Mouse (Mus musculus) layer of hippocampus, adult 8-10 months (tissue): ENCODE measurements around the gene A1cf. TPM values are rescaled to one million over a fixed set of nuclear protein-coding genes. Genes with fewer than 3 reads are reported as not detected.

Experiments
- DNase-seq, 2 experiments: peaks; one replicate each; pipeline ENCODE4 v3.0.0; 2022; ENCODE audit warnings: low spot score in 2 of 2
- total RNA-seq, 4 experiments: library from RNA; stranded (reverse); gene quantifications; 2 replicates each; pipeline ENCODE4 v1.2.4; 2022

Gene A1cf
- total RNA-seq, 4 experiments from 2014 or later: not detected

DNA sequence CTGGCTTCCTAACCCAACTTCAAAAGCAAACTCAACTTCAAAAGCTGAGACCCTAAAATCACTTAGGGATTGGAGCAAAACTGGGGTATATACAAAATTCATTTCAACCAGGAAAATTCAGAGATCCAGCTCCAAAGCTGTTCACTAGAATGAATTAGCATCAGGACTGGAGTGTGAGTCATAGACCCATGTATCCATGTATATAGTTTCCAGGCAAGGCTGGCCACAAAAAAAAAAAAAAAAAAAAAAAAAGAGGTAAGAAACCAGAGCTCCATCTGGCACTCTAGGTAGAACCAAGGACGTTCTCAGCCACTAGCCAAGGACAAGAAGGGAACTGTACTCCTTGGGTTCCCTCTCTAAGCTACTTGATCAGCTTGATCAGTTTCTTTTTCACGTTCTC lies 85.2 kb downstream of the A1cf start:
- no peak for DNase-seq

DNA sequence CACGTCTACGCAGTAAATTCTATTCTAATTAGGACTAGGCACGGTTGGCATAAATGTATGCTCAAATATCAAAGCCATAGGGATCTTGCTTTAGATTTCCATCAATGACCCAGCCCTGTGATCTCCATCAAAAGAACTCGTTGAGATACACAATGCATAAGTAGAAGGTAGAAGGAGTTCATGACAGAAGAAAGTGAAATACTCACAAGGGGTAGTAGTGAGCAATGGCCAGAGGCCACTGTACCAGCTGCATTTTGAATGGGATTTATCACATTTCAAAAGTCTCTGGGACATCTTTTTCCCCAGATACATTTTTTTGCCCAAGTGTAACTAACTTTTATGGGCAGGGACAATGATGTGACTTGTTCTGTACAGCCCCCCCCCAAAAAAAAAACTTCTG lies 85.7 kb downstream of the A1cf start:
- DNase-seq: no peak

DNA sequence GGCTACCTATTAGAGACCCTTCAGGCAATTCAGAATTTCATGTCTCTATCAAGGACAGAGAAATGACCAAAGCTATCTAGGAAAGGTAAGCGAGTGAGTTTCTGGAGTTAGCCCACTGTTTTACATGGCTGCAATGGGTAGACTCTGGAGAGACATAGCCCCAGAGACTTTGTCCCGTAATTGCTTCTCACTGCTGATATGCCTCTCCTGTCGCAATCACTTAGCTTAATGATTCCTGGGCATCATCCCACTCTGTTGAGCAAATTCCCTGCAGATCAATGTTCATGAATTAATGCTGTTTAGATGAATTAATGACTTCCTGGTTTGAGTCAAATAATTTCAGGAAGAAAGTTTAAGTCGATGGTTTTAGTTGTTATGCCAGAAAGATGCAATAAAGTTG lies 86.1 kb downstream of the A1cf start:
- no peak for DNase-seq

DNA sequence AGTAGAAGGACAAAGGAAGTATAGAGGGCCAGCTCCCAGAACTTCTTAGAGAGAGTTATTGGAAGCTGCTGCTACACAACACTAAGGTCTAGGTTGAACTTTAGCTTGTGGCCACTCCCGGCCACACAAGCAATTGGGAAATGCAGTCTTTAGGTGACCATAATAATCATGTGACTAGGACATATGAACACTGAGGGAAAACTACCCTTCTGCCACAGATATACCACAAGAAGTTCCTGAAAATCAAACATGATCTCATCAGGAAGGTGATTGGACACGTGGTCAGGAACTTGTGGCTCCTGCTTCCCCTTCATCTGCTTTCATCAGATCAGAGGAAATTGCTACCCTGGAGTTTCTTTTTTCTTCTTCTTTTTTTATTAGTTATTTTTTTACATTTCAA lies 87.8 kb downstream of the A1cf start:
- DNase-seq: no peak

DNA sequence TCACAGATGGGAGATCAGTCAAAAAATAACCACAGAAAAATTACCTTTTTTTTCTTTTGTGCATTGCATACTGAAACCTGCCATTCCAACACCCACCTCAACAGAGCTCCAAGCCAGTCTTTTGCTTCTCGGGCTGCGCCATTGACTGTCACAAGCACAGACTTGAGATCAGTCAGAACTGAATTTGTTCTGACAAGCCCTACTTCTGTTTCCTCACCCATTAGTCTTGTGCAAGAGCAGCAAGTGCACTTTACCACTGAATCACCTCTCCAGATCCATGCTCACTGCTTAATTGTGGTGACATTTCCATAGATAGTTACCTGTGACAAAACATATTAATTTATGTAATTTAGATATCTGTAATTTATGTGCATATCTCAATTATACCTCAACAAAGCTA lies 91.9 kb downstream of the A1cf start:
- no peak for DNase-seq

DNA sequence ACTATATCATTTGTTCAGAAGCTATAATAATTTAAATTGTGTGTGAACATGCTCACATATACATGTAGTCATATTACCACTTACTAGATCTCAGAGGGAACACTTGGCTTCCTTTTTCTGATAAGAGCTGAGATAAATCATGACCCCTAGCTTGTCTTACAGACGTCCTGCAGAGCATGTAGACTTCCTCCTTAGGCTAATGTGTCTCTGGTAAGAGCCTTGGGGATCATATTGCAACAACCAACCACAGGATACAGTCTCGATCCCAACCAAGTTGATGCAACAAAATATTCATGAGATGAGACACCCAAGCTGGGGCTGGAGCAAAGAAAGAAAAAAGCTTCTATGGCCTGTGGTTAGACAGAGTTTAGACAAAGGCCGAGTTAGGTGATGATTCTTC lies 94.6 kb downstream of the A1cf start:
- DNase-seq: no peak

DNA sequence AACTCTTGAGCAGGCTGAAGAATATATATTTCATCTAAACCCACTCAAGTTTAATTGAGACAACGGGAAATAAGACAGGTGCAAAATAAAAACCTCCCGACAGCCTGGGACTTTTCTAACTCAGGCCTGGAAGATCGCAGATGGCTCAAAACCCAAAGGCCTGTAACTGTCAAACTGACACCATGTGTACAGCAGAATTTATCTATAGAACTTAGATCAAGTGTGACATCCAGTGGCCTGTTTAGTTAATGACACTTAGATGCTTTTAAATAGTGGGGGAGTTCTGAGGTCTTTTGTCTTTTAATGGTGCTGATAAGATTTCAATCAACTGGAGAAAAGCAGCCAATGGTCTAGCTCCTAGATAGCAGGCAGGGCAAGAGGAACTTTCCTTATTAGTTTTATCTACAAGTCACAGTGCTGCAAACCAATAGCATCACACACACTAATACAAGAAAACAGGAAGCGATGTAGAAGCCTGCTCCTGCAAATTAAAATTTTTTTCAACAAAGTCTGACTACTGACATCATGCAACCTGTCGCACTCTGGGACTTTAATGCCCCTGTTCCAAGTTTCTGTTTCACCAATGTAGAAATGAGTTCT lies 99.5 kb downstream of the A1cf start:
- DNase-seq: no peak

DNA sequence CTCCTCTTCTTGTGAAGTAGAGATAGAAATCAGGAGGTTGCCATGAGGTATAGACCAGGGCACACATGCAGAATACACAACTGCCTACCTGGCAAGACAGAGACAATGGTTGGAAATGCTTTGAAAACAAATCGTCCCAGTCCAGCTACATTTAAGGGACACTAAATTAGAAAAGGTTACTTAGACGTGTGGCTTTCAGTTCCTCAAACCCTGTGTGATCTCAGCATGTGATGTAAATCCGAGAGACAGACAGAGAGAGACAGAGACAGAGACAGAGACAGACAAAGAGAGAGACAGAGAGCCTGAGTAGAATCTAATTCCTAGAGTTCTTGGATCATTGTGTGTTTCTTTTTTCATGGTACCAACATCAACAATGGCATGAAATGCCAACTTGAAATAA lies 102.8 kb downstream of the A1cf start:
- no peak for DNase-seq

DNA sequence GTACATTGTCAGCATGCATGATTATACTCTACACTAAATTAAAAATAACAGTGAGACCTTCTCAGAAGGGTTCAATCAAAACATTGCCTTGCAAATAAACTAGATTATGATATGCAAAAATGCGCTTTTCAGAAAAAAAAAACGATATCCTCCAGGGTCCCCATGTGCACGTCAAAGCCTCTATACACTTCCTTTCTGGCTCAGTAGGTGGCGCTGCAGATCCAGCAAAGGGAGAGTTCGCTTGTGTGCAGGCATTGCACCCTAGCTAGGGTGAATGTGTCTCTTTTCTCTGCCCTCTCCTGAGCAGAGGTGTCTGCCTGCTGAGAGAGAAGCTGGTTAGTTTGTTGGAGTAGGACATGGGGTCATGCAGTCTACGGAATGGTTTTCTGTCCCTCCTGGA lies 103.4 kb downstream of the A1cf start:
- peak; percentile 37 to 79 for DNase-seq

DNA sequence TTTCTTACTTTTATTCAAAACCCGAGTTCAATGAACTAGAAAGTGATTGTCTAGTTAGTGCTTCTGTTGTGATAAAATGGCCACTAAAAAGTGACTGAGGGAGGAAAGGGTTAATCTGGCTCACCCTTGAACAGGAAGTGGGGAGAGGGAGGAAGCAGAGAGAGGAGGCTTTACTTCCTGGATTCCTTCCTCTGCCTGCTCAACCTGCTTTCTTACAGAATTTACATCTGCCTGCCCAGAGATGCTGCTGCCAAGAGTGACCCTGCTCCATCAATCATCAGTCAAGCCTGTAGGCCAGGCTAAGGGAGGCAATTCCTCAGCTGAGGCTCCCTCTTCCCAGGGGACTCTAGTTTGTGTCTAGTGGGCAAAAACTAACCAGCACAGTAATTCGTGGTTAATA lies 107.3 kb downstream of the A1cf start:
- DNase-seq: no peak

DNA sequence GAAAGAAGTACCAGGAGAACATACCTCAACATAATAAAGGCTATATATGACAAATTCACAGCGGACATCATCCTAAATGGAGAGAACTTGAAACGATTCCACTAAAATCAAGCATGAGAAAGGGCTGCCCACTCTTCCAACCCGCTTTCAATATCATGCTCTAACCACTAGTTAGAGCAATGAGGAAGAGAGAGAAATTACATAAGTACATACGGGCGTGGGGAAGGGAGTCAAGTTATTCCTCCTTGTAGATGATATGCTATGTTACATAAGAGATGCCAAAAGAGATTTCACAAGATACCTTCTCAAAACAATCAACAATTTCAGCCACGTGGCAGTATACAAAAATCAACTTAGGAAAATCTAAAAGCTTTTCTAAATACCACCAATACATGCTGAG lies 122.5 kb downstream of the A1cf start:
- no peak for DNase-seq

DNA sequence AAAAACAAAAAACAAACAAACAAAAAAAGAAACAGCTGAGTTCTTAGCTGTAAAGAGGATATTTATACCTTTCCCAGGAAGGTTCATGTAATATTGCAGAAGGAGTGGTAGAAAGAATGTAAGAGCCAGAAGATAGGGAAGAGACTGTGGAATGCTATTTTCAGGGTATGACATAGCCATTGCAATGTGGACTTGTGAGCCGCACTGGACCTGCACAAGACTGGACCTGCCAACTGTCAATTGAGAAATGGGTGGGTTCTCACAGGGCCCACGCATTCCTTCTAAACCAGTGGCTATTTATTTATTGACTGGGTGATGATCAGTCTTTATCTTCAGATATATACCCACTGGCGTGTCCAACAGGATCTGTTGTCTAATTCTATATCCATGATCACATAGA lies 128.4 kb downstream of the A1cf start:
- DNase-seq: no peak

Other genes with a start within 250 kb of the A1cf start
- gene Prkg1, start 103.7 kb upstream of the A1cf start, total RNA-seq: 10 to 100 TPM; 20.0 to 24.2 (median 21.2) TPM
- gene Asah2, start 239.4 kb downstream of the A1cf start, total RNA-seq: 10 to 100 TPM in 2 of 4 experiments, 1 to 10 TPM in 2; 8.7 to 11.6 (median 10.3) TPM